Mouse (Mus musculus) heart, postnatal 0 days (tissue): ENCODE measurements at regions not wholly inside any gene's neighbourhood (a gene's known extent, or its start where the extent isn't known, plus 50 kb on each side); places are given as distances from the start of the nearest gene placed in this dataset.
"Not testable (repeated sequence)": the region's sequence is repeated elsewhere in the genome, so short reads cannot be mapped to it uniquely, and the experiment has no call there.

ENCODE experiments used
- ATAC-seq: fragments of 200-750 bp; cut with Nextera tagmentation; 2 replicates; pipeline ENCODE4 v1.8.0; 2017; ENCODE audit warnings: low read depth, moderate number of reproducible peaks, moderate library complexity; ENCODE audit not compliant: insufficient read depth
- DNase-seq: peaks from one replicate; pipeline ENCODE4 v3.0.0-alpha.2; 2016; ENCODE audit warnings: low spot score
- H3K27ac ChIP-seq: fragments of 300-500 bp; sonication (generic); 2 replicates; pipeline ENCODE4 v1.5.1; 2014; ENCODE audit warnings: low read depth, mild to moderate bottlenecking
- H3K27me3 ChIP-seq: fragments of 300-500 bp; sonication (generic); 2 replicates; pipeline ENCODE4 v1.6.1; 2014; ENCODE audit warnings: low read length, mixed read lengths; ENCODE audit not compliant: control insufficient read depth, insufficient read depth
- H3K36me3 ChIP-seq: fragments of 300-500 bp; sonication (generic); replicated peaks from 2 replicates; pipeline ENCODE4 v1.6.1; 2014; ENCODE audit warnings: low read length, mixed read lengths; ENCODE audit not compliant: control insufficient read depth, insufficient read depth
- H3K4me1 ChIP-seq: fragments of 300-500 bp; sonication (generic); 2 replicates; pipeline ENCODE4 v1.6.1; 2014; ENCODE audit warnings: antibody characterized with exemption; ENCODE audit not compliant: control insufficient read depth, insufficient read depth
- H3K4me2 ChIP-seq: fragments of 300-500 bp; sonication (generic); 2 replicates; pipeline ENCODE4 v1.6.1; 2014; ENCODE audit warnings: low read depth, mild to moderate bottlenecking, low read length, moderate library complexity
- H3K4me3 ChIP-seq: fragments of 300-500 bp; sonication (generic); 2 replicates; pipeline ENCODE4 v1.5.1; 2014; ENCODE audit warnings: low read depth, low read length
- H3K9ac ChIP-seq: fragments of 300-500 bp; sonication (generic); replicated peaks from 2 replicates; pipeline ENCODE4 v1.6.1; 2014; ENCODE audit warnings: low read depth, low read length, mixed read lengths
- H3K9me3 ChIP-seq: fragments of 300-500 bp; sonication (generic); replicated peaks from 2 replicates; pipeline ENCODE4 v1.6.1; 2016; ENCODE audit warnings: low read length; ENCODE audit not compliant: control insufficient read depth
- CTCF ChIP-seq: IDR thresholded peaks from 2 replicates; pipeline ENCODE4 v1.5.1; 2016; ENCODE audit warnings: antibody characterized with exemption, control low read depth, low read depth
- EP300 ChIP-seq: IDR thresholded peaks from 2 replicates; pipeline ENCODE4 v1.6.1; 2016; ENCODE audit warnings: antibody characterized with exemption, low read depth
- WGBS: fragments of 180-500 bp; shearing (Covaris S2); extraction: QIAGEN DNeasy Blood & Tissue Kit; methylation state at CpG from one replicate; pipeline ENCODE4 v1.1.7; 2014; 5-methylcytosine and 5-hydroxymethylcytosine counted together

DNA sequence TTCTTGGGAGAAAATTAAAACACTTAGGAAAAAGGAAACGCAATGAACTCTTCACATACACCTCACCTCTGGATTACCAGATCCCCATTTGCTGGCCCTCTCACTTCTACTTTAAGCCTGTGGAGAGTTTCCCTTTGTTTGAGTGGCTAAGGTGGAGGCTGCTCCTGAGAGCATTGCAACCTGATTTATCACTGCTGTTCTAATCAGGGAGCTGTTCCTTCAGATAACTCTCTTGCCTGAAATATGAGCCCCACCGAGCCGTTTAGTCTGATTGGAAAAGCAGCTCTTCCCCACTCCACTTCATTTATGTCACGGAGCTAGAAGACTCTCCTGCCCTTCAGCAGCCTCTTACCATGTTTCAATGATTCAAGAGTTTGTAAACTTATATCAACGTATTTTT is 368.3 kb downstream of the Sema3d start:
- Histone ChIP-seq H3K27me3 (no peaks in the 10 kb centered on the region), H3K36me3 (no peaks in the 10 kb centered on the region), H3K9ac (no peak overlapping the region), H3K4me2 (no peak overlapping the region), H3K4me3 (no peak overlapping the region), H3K4me1 (no peaks in the 10 kb centered on the region), H3K9me3 (no peaks in the 10 kb centered on the region), H3K27ac (no peak overlapping the region)
- DNase-seq, result no peak
- WGBS, result 15% methylated on average over 5 of the region's 5 CpGs
- TF ChIP-seq CTCF (no peak), EP300 (no peak)
- ATAC-seq, result no peak

DNA sequence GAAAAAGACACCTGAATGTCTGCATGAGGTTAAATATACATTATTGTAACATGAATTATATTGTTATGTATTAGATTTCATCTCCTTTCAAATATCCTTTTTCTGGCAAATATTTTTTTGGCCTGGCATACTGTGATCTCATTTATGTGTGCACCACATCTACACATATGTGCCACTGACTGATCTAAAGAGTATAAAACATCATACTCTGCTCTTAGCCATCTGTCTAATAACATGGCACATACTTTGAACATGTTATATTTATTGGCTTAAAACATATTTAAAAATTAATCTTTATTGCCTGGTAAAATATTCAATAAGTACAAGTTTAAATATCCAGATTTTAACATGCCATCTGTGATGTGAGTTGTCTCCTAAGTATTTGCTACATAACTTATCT is 365.6 kb upstream of the Sema3a start:
- Histone ChIP-seq H3K36me3 (no peaks in the 10 kb centered on the region), H3K9me3 (no peaks in the 10 kb centered on the region), H3K9ac (no peak overlapping the region), H3K4me1 (no peaks in the 10 kb centered on the region), H3K4me2 (no peak overlapping the region), H3K4me3 (no peak overlapping the region), H3K27ac (no peak overlapping the region), H3K27me3 (no peaks in the 10 kb centered on the region)
- no peak for DNase-seq
- no peak for ATAC-seq
- TF ChIP-seq CTCF (no peak), EP300 (no peak)

- peak; percentile 27; the same call in 1 of the 2 replicates for ATAC-seq
- H3K4me1 ChIP-seq, result no peaks in the 10 kb centered on the region
- no peaks in the 10 kb centered on the region for H3K9me3 ChIP-seq
- H3K36me3 ChIP-seq, result no peaks in the 10 kb centered on the region
- 63% methylated on average over 1 of the region's 1 CpGs for WGBS
- no peak overlapping the region for H3K27ac ChIP-seq
- no peak overlapping the region for H3K9ac ChIP-seq
- no peak overlapping the region for H3K4me2 ChIP-seq
- no peak overlapping the region for H3K4me3 ChIP-seq
- DNase-seq, result peak; percentile 13
- TF ChIP-seq CTCF (no peak), EP300 (no peak)
- no peaks in the 10 kb centered on the region for H3K27me3 ChIP-seq
Observed at GRCm38 (mm10) chr5:12767383-12767782, 357.8 kb upstream of the Sema3a start.

GRCm38 (mm10) chr5:12782681-12783080 is 342.5 kb upstream of the Sema3a start:
- ATAC-seq (no peak), DNase-seq (no peak)
- WGBS, result 87% methylated on average over 3 of the region's 3 CpGs
- no peaks in the 10 kb centered on the region for H3K36me3 ChIP-seq
- no peaks in the 10 kb centered on the region for H3K4me1 ChIP-seq
- H3K27me3 ChIP-seq, result no peaks in the 10 kb centered on the region
- TF ChIP-seq EP300, result no peak
- TF ChIP-seq CTCF, result no peak
- H3K27ac ChIP-seq, result no peak overlapping the region
- H3K4me2 ChIP-seq, result no peak overlapping the region
- no peak overlapping the region for H3K4me3 ChIP-seq
- 0 out of 2 replicates have a peak, but pooled peaks cover 4% of the 10 kb centered on the region for H3K9me3 ChIP-seq
- no peak overlapping the region for H3K9ac ChIP-seq

- H3K4me1 ChIP-seq, result no peaks in the 10 kb centered on the region
- no peak for DNase-seq
- no peak overlapping the region for H3K27ac ChIP-seq
- H3K4me3 ChIP-seq, result no peak overlapping the region
- no peaks in the 10 kb centered on the region for H3K27me3 ChIP-seq
- H3K4me2 ChIP-seq, result no peak overlapping the region
- no peak for TF ChIP-seq CTCF
- no peak for TF ChIP-seq EP300
- H3K36me3 ChIP-seq, result no peaks in the 10 kb centered on the region
- H3K9me3 ChIP-seq, result no peaks in the 10 kb centered on the region
- no peak overlapping the region for H3K9ac ChIP-seq
- no peak for ATAC-seq
- WGBS, result 84% methylated on average over 1 of the region's 1 CpGs
Observed at GRCm38 (mm10) chr5:12808729-12809128, 316.5 kb upstream of the Sema3a start.

- WGBS, result 57% methylated on average over 2 of the region's 2 CpGs
- DNase-seq, result no peak
Observed at GRCm38 (mm10) chr5:12809884-12810283, 315.3 kb upstream of the Sema3a start.

GRCm38 (mm10) chr5:12847207-12847606 is 278.0 kb upstream of the Sema3a start:
- not testable (repeated sequence) for H3K27me3 ChIP-seq, H3K4me2 ChIP-seq, H3K4me3 ChIP-seq, ATAC-seq, H3K27ac ChIP-seq, H3K9ac ChIP-seq, H3K4me1 ChIP-seq, H3K36me3 ChIP-seq, H3K9me3 ChIP-seq, DNase-seq
- WGBS, result 82% methylated on average over 3 of the region's 3 CpGs

More at GRCm38 (mm10) chr5:12809884-12810283, 315.3 kb upstream of the Sema3a start:
- no peaks in the 10 kb centered on the region for H3K4me1 ChIP-seq
- no peak for ATAC-seq
- TF ChIP-seq EP300, result no peak
- H3K4me3 ChIP-seq, result no peak overlapping the region
- H3K9me3 ChIP-seq, result no peaks in the 10 kb centered on the region
- H3K27ac ChIP-seq, result no peak overlapping the region
- H3K27me3 ChIP-seq, result no peaks in the 10 kb centered on the region
- H3K36me3 ChIP-seq, result no peaks in the 10 kb centered on the region
- no peak overlapping the region for H3K9ac ChIP-seq
- H3K4me2 ChIP-seq, result no peak overlapping the region
